Mouse (Mus musculus) right cerebral cortex, adult 2 months (tissue): ENCODE data around the gene Cnn1.
A peak's percentile ranks its signal among the peaks of the same experiment; 100 is the strongest.
"Not testable (repeated sequence)": the region's sequence is repeated elsewhere in the genome, so short reads cannot be mapped to it uniquely, and the experiment has no call there.

ENCODE experiments used
- DNase-seq, 2 experiments: peaks; one replicate each; pipeline ENCODE4 v3.0.0; 2021 to 2022; ENCODE audit warnings: low spot score in 2 of 2

Gene Cnn1

GRCm38 (mm10) chr9:22075778-22076177, 23.2 kb upstream of the Cnn1 start:
- DNase-seq = not testable (repeated sequence)

- no peak for DNase-seq
Observed at GRCm38 (mm10) chr9:22076223-22076622, 22.8 kb upstream of the Cnn1 start.

GRCm38 (mm10) chr9:22084667-22085021, 14.4 kb upstream of the Cnn1 start:
- DNase-seq = no peak

- DNase-seq = peak; percentile 97 to 98
Observed at GRCm38 (mm10) chr9:22085022-22085834, 13.8 kb upstream of the Cnn1 start, which contains the start of gene Ecsit. Gene Ecsit (minus strand): TSS chr9:22085438.

GRCm38 (mm10) chr9:22086012-22086411, 13.0 kb upstream of the Cnn1 start:
- DNase-seq = no peak

- no peak for DNase-seq
Observed at GRCm38 (mm10) chr9:22087034-22087618, 11.9 kb upstream of the Cnn1 start.

GRCm38 (mm10) chr9:22089281-22089680, 9.7 kb upstream of the Cnn1 start:
- DNase-seq = no peak

GRCm38 (mm10) chr9:22089986-22090385, 9.0 kb upstream of the Cnn1 start:
- DNase-seq = no peak

GRCm38 (mm10) chr9:22092746-22093145, 6.3 kb upstream of the Cnn1 start:
- no peak for DNase-seq

- peak; percentile 81 to 82 for DNase-seq
Observed at GRCm38 (mm10) chr9:22095854-22096307, 3.1 kb upstream of the Cnn1 start.

- no peak for DNase-seq
Observed at GRCm38 (mm10) chr9:22099922-22100321, 906 bp downstream of the Cnn1 start.

- DNase-seq = no peak
Observed at GRCm38 (mm10) chr9:22108194-22108593, 9.2 kb downstream of the Cnn1 start.

- DNase-seq = no peak
Observed at GRCm38 (mm10) chr9:22115635-22116034, 16.6 kb downstream of the Cnn1 start.

- DNase-seq = peak in 1 of 2 experiments; percentile 15
Observed at GRCm38 (mm10) chr9:22116086-22116485, 17.1 kb downstream of the Cnn1 start.

GRCm38 (mm10) chr9:22116740-22117426, 17.9 kb downstream of the Cnn1 start, which contains the start of gene Elof1:
Gene Elof1 (minus strand): TSS chr9:22117172.
- DNase-seq = peak; percentile 94 to 96

GRCm38 (mm10) chr9:22117754-22118456, 18.9 kb downstream of the Cnn1 start:
- peak; percentile 36 to 46 for DNase-seq

- peak; percentile 52 to 54 for DNase-seq
Observed at GRCm38 (mm10) chr9:22119543-22119942, 20.5 kb downstream of the Cnn1 start.

- DNase-seq = no peak
Observed at GRCm38 (mm10) chr9:22121545-22121944, 22.5 kb downstream of the Cnn1 start.

- DNase-seq = no peak
Observed at GRCm38 (mm10) chr9:22122005-22122404, 23.0 kb downstream of the Cnn1 start.

- no peak for DNase-seq
Observed at GRCm38 (mm10) chr9:22123069-22123609, 24.1 kb downstream of the Cnn1 start.

GRCm38 (mm10) chr9:22124169-22124568, 25.2 kb downstream of the Cnn1 start:
- DNase-seq = no peak
